Comparison of ENCODE assay signal across 8 mouse cellular contexts in genomic region chr1:91459059-91459809, GRCm38 (mm10). TPM values are rescaled to one million over a fixed set of nuclear protein-coding genes. Genes with fewer than 3 reads are reported as not detected.
DNase-seq lines count a peak whose midpoint lies in the region; ATAC-seq lines count a peak whose summit lies in the region.

Per2 (minus strand) TSS chr1:91459324.

- H3K27me3 ChIP-seq in hindbrain, embryonic 15.5 days: no peaks in the 10 kb centered on the region

- H3K27ac ChIP-seq in hindbrain, embryonic 15.5 days (replicated peaks): peak within 1 kb of the TSS; percentile 81

- H3K4me2 ChIP-seq in hindbrain, embryonic 15.5 days: peak within 1 kb of the TSS; percentile 77

- no peaks in the 10 kb centered on the region for H3K36me3 ChIP-seq in hindbrain, embryonic 15.5 days

- WGBS in hindbrain, embryonic 15.5 days: under 1% methylated on average over 87 of the region's 91 CpGs

- H3K9me3 ChIP-seq in hindbrain, embryonic 15.5 days: no peaks in the 10 kb centered on the region

- ATAC-seq in hindbrain, embryonic 15.5 days (ENCODE audit: low FRiP score, low read depth): peak; percentile 98

- H3K9ac ChIP-seq in hindbrain, embryonic 15.5 days: peak within 1 kb of the TSS; percentile 63

- peak within 1 kb of the TSS; percentile 91 for H3K4me3 ChIP-seq in hindbrain, embryonic 15.5 days

- H3K4me1 ChIP-seq in hindbrain, embryonic 15.5 days (replicated peaks): peaks cover 49% of the 10 kb centered on the region

- peak; percentile 96 for DNase-seq in WW6 (ENCODE audit: low read depth, low spot score)
- DNase-seq in cerebellum, postnatal 36 days: peak; percentile 100
- DNase-seq in frontal cortex, postnatal 36 days (ENCODE audit: low spot score in 2 of 2): peak; percentile 99 to 100
- DNase-seq in left cerebral cortex, adult 11 months (ENCODE audit: low spot score): peak; percentile 99
- DNase-seq in lung, postnatal 36 days: peak; percentile 100
- DNase-seq in retina, embryonic 14.5 days (ENCODE audit: low spot score): peak; percentile 100
- peak; percentile 100 for DNase-seq in thymus, postnatal 36 days

RNA-seq across cellular contexts. Expression of gene Per2, which starts in this region (rescaled TPM):
- polyA plus RNA-seq in hindbrain, embryonic 15.5 days (2015; fragmentation: Nextera tagmentation; extraction: Ambion mirVana): 6.0 and 6.1 TPM in 2 replicates

Comparison
In these comparisons a context has a peak if more than half of its experiments do, and no peak if none do; other contexts are left out.
1. Peak in every context shown above with its lines: DNase-seq, ATAC-seq, H3K4me3 ChIP-seq and H3K27ac ChIP-seq.